Mouse (Mus musculus) granulocyte monocyte progenitor cell, adult 5-6 weeks (primary cell): ENCODE results near the gene Grid1. TPM values are rescaled to one million over a fixed set of nuclear protein-coding genes. Genes with fewer than 3 reads are reported as not detected.

ENCODE experiments used
- ATAC-seq: replicated peaks from 2 replicates; pipeline ENCODE4 v1.8.0; 2016; ENCODE audit warnings: mild to moderate bottlenecking, moderate TSS enrichment, inconsistent platforms; ENCODE audit not compliant: poor library complexity, severe bottlenecking
- total RNA-seq, 2 experiments: library from RNA; stranded (forward) in 1 of 2; stranded (reverse) in 1 of 2; fragments of 200-712, 200-1000 nt in 1 of 2; fragments of >200 nt in 1 of 2; fragmentation: Nextera tagmentation in 1 of 2; gene quantifications; 2 replicates each; pipeline ENCODE4 v1.2.3; 2014 to 2017

The Grid1 gene
- total RNA-seq, 2 experiments from 2014 or later = not detected

GRCm38 (mm10) chr14:35167451-35167850 is 347.5 kb downstream of the Grid1 start:
- ATAC-seq = no peak

- ATAC-seq = no peak
Observed at GRCm38 (mm10) chr14:35173861-35174260, 354.0 kb downstream of the Grid1 start.

GRCm38 (mm10) chr14:35176021-35176420 is 356.1 kb downstream of the Grid1 start:
- ATAC-seq = no peak

GRCm38 (mm10) chr14:35179076-35179475 is 359.2 kb downstream of the Grid1 start:
- ATAC-seq = no peak

GRCm38 (mm10) chr14:35185399-35185798 is 365.5 kb downstream of the Grid1 start:
- ATAC-seq = no peak

- ATAC-seq = no peak
Observed at GRCm38 (mm10) chr14:35192256-35192655, 372.3 kb downstream of the Grid1 start.

GRCm38 (mm10) chr14:35197371-35197770 is 377.5 kb downstream of the Grid1 start:
- no peak for ATAC-seq

- no peak for ATAC-seq
Observed at GRCm38 (mm10) chr14:35198447-35198846, 378.5 kb downstream of the Grid1 start.

- ATAC-seq = no peak
Observed at GRCm38 (mm10) chr14:35198899-35199298, 379.0 kb downstream of the Grid1 start.

GRCm38 (mm10) chr14:35209444-35209843 is 389.5 kb downstream of the Grid1 start:
- no peak for ATAC-seq

- no peak for ATAC-seq
Observed at GRCm38 (mm10) chr14:35219021-35219420, 399.1 kb downstream of the Grid1 start.

GRCm38 (mm10) chr14:35222196-35222595 is 402.3 kb downstream of the Grid1 start:
- ATAC-seq = no peak

GRCm38 (mm10) chr14:35227581-35227980 is 407.7 kb downstream of the Grid1 start:
- no peak for ATAC-seq

- no peak for ATAC-seq
Observed at GRCm38 (mm10) chr14:35231384-35231783, 411.5 kb downstream of the Grid1 start.

- ATAC-seq = no peak
Observed at GRCm38 (mm10) chr14:35242882-35243281, 423.0 kb downstream of the Grid1 start.

- no peak for ATAC-seq
Observed at GRCm38 (mm10) chr14:35244776-35245548, 425.1 kb downstream of the Grid1 start.

GRCm38 (mm10) chr14:35250412-35250811 is 430.5 kb downstream of the Grid1 start:
- ATAC-seq = no peak

- ATAC-seq = no peak
Observed at GRCm38 (mm10) chr14:35254477-35254876, 434.6 kb downstream of the Grid1 start.

GRCm38 (mm10) chr14:35270260-35270659 is 450.4 kb downstream of the Grid1 start:
- ATAC-seq = no peak

- no peak for ATAC-seq
Observed at GRCm38 (mm10) chr14:35309201-35309600, 489.3 kb downstream of the Grid1 start.

GRCm38 (mm10) chr14:35313380-35314299 is 493.7 kb downstream of the Grid1 start:
- no peak for ATAC-seq
